Mouse (Mus musculus) bone marrow, adult 2 months (tissue): Measurements from ENCODE around the gene Sbf2. TPM values are rescaled to one million over a fixed set of nuclear protein-coding genes. Genes with fewer than 3 reads are reported as not detected.
A peak's percentile ranks its signal among the peaks of the same experiment; 100 is the strongest.

Experiments used
- H3K27ac ChIP-seq: fragments of 200-500 bp; 2 replicates; pipeline ENCODE4 v1.5.1; 2012; ENCODE audit warnings: low read depth, mild to moderate bottlenecking, control low read depth, inconsistent platforms, low read length; ENCODE audit not compliant: control insufficient read depth, poor library complexity, insufficient read depth
- H3K4me1 ChIP-seq: fragments of 200-500 bp; 2 replicates; pipeline ENCODE4 v1.6.1; 2011; ENCODE audit warnings: low read length; ENCODE audit not compliant: control insufficient read depth, insufficient read depth
- H3K4me3 ChIP-seq: fragments of 200-500 bp; replicated peaks from 2 replicates; pipeline ENCODE3; 2011; ENCODE audit warnings: mild to moderate bottlenecking, low read depth, low read length, control low read depth; ENCODE audit not compliant: control insufficient read depth
- CTCF ChIP-seq: fragments of 200-500 bp; IDR thresholded peaks from 2 replicates; pipeline ENCODE4 v1.5.1; 2011; ENCODE audit warnings: low read length, control low read depth; ENCODE audit not compliant: control insufficient read depth, insufficient read depth
- POLR2A ChIP-seq: fragments of 200-500 bp; IDR thresholded peaks from 2 replicates; pipeline ENCODE4 v1.6.1; 2011; ENCODE audit warnings: low read depth, mild to moderate bottlenecking, control low read depth, low read length, borderline replicate concordance; ENCODE audit not compliant: control insufficient read depth
- WGBS: fragments of 180-500 bp; shearing (Covaris S2); methylation state at CpG from one replicate; pipeline ENCODE4 v1.1.7; 2018; 5-methylcytosine and 5-hydroxymethylcytosine counted together
- polyA plus RNA-seq: library from polyadenylated mRNA; stranded (reverse); fragments of >200 nt; gene quantifications from 2 replicates; pipeline ENCODE4 v1.2.4, GENCODE M21; 2011; ENCODE audit warnings: low replicate concordance; ENCODE audit not compliant: missing spikeins, insufficient read depth, insufficient read length

The Sbf2 gene
- polyA plus RNA-seq, 1 experiment = 11.1 TPM

DNA sequence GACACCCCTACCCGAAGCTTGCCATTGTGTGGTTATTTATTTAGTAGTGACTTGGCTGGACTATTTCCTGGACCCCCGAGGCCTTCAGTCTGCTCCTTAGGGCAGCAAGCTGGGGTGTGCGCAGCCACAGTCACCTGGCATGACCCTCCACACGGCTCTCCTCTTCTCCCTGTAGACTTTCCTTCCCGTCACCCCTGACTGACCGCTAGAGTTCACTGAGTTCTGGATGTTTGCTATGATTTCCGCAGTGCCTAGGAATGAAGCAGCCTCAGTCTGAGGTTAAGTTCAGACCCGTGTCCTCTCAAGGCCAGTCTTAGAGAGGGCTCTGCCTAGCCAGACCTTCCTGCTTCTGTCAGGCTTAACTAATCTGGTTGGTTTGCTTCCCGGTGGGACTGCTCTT lies 342.9 kb downstream of the Sbf2 start:
- Histone ChIP-seq H3K4me1 (peaks cover 8% of the 10 kb centered on the region; the same call in 1 of the 2 replicates), H3K27ac (no peak overlapping the region), H3K4me3 (no peak overlapping the region)
- TF ChIP-seq POLR2A (no peak), CTCF (no peak)
- WGBS = 74% methylated on average over 9 of the region's 9 CpGs

DNA sequence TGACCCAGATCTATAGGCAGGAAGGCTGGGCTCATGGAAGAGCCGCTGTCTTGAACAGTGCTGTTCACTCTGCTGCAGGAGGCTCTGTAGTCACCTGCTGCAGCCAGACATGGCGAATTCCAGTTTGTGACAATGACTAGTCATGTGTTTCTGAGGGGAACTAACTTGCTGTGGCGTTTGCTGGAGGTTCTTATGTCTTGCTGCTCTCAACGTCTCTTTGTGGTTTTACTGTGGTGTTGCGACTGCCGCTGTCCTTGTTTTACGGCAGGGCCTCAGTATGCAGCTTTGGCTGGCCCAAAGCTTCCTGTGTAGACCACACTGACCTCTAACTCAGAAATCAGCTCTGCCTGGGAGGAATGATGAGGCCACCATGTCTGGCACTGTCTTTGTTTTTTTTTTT lies 344.3 kb downstream of the Sbf2 start:
- WGBS = 9% methylated on average over 7 of the region's 7 CpGs
- no peak overlapping the region for H3K4me3 ChIP-seq
- peak overlapping the region; percentile 54 for H3K27ac ChIP-seq
- no peak for TF ChIP-seq CTCF
- TF ChIP-seq POLR2A = no peak
- peaks cover 8% of the 10 kb centered on the region; the same call in 1 of the 2 replicates for H3K4me1 ChIP-seq

DNA sequence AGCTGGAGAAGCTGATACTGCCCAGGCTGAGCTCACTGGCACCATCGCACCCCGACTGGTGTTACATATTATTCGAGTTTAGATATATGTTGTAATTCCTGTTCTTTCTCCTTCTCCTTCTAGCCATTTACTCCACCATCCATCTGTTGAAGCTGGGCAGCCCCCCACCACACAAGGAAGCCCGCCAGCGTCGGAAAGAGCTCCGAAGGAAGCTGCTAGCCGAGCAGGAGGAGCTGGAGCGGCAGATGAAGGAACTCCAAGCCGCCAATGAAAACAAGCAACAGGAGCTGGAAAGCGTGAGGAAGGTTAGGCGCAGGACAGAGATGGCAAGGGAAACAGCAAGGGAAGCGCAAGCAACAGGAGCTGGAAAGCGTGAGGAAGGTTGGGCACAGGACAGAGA lies 344.9 kb downstream of the Sbf2 start:
- no peak overlapping the region for H3K4me3 ChIP-seq
- TF ChIP-seq POLR2A = no peak
- TF ChIP-seq CTCF = no peak
- H3K4me1 ChIP-seq = peaks cover 8% of the 10 kb centered on the region; the same call in 1 of the 2 replicates
- peak overlapping the region; percentile 54; the same call in 1 of the 2 replicates for H3K27ac ChIP-seq
- WGBS = 78% methylated on average over 14 of the region's 14 CpGs

DNA sequence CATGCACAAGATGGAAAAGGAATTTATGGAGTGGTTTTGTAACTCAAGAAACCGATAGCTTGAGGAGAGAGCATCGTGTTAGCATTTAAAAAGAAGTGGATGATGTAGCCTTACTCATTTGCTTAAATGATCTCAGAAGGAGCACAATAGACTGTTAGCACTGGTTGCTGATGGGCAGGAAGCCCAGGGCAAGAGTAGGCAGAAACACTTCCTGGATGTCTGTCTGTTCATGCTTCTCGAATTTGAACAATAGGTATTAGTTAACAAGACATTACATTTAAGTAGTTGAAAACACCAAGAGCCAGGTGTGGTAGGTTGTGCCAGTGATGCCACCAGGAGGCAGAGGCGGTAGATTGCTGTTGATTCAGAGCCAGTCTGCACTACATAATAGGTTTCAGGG lies 346.2 kb downstream of the Sbf2 start:
- Histone ChIP-seq H3K27ac (no peak overlapping the region), H3K4me3 (no peak overlapping the region), H3K4me1 (peaks cover 8% of the 10 kb centered on the region; the same call in 1 of the 2 replicates)
- TF ChIP-seq CTCF (no peak), POLR2A (no peak)
- WGBS = 64% methylated on average over 4 of the region's 4 CpGs

DNA sequence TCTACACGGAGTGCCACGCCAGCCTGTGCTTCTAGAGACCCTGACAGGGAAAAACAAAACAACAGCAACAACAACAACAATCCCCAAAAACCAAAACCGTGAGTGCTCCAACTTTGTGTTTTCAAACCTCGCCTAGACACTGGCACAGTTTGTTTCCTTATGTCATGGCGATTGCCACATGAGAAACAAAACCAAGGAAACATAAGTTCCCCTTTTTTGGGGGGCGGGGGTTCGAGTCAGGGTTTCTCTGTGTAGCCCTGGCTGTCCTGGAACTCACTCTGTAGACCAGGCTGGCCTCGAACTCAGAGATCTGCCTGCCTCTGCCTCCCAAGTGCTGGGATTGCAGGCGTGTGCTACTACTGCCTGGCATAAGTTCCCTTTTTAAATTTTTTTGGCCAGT lies 346.7 kb downstream of the Sbf2 start:
- WGBS = 41% methylated on average over 9 of the region's 9 CpGs
- TF ChIP-seq CTCF = no peak
- TF ChIP-seq POLR2A = no peak
- H3K4me1 ChIP-seq = peaks cover 8% of the 10 kb centered on the region; the same call in 1 of the 2 replicates
- H3K27ac ChIP-seq = peak overlapping the region; percentile 81; the same call in 1 of the 2 replicates
- no peak overlapping the region for H3K4me3 ChIP-seq

DNA sequence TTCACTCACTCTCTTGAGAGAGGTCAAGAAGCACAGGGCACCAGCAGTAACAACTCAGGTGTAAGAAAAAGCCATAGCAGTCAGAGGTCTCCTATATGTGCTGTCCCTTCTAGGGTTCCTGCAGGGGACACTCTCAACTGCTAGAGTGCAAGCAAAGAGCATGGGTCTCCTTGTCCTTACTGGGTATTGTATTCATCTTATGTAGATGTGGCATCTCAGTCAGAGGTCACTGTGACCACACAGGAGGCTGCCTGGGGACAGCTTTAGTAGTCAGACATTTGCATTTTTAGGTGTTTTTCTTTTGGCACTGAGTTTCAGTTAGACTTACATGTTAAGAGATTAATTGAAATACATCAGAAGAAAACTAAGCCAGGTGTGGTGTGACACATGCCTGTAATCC lies 347.7 kb downstream of the Sbf2 start:
- Histone ChIP-seq H3K27ac (no peak overlapping the region), H3K4me1 (peaks cover 8% of the 10 kb centered on the region; the same call in 1 of the 2 replicates)
- TF ChIP-seq CTCF (no peak), POLR2A (no peak)

DNA sequence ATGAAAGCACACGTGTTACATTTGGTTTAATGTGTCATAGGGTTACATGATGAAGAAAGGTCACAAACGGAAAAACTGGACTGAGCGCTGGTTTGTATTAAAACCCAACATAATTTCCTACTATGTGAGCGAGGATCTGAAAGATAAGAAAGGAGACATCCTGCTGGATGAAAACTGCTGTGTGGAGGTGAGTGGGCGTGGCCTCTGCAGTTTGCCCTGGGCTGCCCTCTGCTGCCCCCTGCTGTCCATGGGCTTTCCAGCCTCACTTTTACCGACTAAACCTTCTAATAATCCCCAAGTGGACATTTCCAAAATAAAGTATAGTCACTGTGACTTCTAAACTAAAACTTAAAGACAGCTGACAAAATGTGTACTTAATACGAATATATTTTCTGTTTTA lies 348.9 kb downstream of the Sbf2 start:
- Histone ChIP-seq H3K4me3 (no peak overlapping the region), H3K4me1 (peaks cover 6% of the 10 kb centered on the region; the same call in 1 of the 2 replicates), H3K27ac (no peak overlapping the region)
- TF ChIP-seq CTCF = peak; percentile 98
- no peak for TF ChIP-seq POLR2A
- 13% methylated on average over 7 of the region's 7 CpGs for WGBS

More for the DNA sequence above, 347.7 kb downstream of the Sbf2 start:
- H3K4me3 ChIP-seq = no peak overlapping the region

DNA sequence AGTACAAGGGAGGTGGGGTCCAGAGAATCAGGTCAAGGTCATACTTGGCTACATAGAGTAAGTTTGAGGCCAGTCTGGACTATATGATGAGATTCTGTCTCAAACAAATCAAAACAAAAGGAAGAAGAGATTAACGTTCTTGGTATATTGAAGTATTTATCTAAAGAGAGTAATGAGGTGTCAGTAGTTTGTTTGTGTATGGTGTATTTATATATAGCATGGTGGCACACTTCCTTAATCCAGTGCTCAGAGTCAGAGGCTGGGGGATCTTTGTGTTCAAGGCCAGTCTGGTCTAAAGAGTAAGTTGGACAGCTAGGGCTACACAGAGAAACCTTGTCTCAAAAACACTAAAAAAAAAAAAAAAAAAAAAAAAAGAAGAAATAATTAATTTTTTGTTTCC lies 351.2 kb downstream of the Sbf2 start:
- TF ChIP-seq POLR2A (no peak), CTCF (no peak)
- Histone ChIP-seq H3K27ac (no peak overlapping the region), H3K4me1 (peaks cover 3% of the 10 kb centered on the region; the same call in 1 of the 2 replicates), H3K4me3 (no peak overlapping the region)
- 75% methylated on average over 1 of the region's 1 CpGs for WGBS

DNA sequence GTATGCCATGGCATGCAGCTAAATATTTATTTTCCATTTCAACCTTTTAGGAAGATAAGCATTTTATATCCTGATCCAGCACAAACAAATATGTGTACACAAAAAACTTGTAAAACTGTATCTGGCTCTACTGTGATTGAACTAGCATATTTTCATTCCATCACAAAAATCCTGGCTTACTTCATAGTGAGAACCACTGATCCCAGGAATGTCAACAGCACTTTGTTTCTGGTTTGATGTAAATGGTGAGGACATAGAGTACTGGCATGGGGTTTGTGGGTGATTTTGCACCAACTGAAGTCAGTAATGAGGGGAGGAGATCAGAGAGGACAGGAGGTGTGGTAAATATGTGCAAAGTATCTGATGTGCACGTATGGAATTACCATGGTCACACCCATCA lies 352.1 kb downstream of the Sbf2 start:
- WGBS = 56% methylated on average over 1 of the region's 1 CpGs
- TF ChIP-seq CTCF (no peak), POLR2A (no peak)
- H3K27ac ChIP-seq = no peak overlapping the region

More for the DNA sequence above, 352.1 kb downstream of the Sbf2 start:
- Histone ChIP-seq H3K4me3 (no peak overlapping the region), H3K4me1 (peaks cover 1% of the 10 kb centered on the region; the same call in 1 of the 2 replicates)
